Mouse (Mus musculus): ENCODE data around the gene Zfp27.
A peak's percentile ranks its signal among the peaks of the same experiment; 100 is the strongest.

- no peak for TF ChIP-seq CTCF (IDR thresholded peaks at IDR 0.05; ENCODE audit: borderline replicate concordance, insufficient read depth, low read depth, low read length)
- TF ChIP-seq POLR2A (IDR thresholded peaks at IDR 0.05; ENCODE audit: borderline replicate concordance, insufficient read depth, low read length), result peak; percentile 50; the same call in 1 of the 2 replicates
These were observed 2.0 kb upstream of the Zfp27 start, which contains the start of gene Zfp383 for GRCm38 (mm10) chr7:29908130-29908950.

All from cerebellum, adult 2 months (tissue).